Mouse (Mus musculus): Measurements from ENCODE around the gene Gm49321. TPM values are rescaled to one million over a fixed set of nuclear protein-coding genes. Genes with fewer than 3 reads are reported as not detected.

The Gm49321 gene
- polyA plus RNA-seq, 1 experiment from 2014 or later: 1.8 TPM

DNA sequence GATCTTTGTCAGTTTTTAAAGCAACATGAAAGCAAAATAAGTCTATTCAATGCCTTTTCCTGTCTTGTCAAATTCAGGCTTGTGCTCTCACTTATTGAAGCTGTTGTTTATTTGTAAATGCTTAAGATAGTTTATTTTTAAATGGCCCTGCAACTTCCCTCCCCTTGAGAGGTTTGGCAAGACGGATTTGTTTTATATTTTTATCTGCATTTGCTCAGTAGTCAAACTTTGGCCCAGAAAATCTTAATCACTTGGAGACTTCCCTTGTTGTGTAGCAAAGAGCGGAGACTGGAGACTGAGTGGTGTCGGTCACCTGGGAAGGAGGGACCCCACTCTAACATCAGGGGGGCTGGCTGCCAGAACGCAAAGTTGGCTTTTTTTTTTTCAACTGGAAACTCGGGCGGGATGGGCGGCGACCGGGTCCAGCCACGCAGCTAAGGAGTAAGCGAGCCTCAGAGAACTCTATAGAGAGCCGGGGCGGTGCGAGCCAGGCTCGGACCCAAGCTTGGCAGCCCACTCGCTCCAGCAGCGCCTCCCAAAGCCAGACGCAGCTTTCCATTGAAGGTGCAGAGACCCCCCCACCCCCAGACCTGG, 30.3 kb upstream of the Gm49321 start:
- H3K9ac ChIP-seq (replicated peaks): peak overlapping the region; percentile 96

DNA sequence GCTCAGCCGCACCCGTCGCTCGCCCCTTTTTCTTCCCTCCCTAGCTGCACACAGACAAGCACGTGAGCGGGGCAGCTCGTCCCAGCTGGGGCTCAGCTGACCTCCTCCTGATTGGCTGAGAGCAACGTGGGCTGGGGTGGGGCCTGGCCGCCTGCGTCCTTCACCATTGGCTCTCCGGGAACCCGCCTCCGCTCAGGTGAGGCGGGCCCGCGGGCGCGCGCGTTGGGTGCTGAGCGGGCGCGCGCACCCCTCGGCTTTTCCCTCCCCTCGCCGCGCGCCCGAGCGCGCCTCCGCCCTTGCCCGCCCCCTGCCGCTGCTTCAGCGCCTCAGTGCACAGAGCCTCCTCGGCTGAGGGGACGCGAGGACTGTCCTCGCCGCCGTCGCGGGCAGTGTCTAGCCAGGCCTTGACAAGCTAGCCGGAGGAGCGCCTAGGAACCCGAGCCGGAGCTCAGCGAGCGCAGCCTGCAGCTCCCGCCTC, 29.7 kb upstream of the Gm49321 start:
- no peaks in the 10 kb centered on the region for H3K9me3 ChIP-seq (ENCODE audit: low read length)
- peak overlapping the region; percentile 97 for H3K27ac ChIP-seq (ENCODE audit: low read depth)

More for the DNA sequence above, 30.3 kb upstream of the Gm49321 start:
- Histone ChIP-seq H3K4me1 (ENCODE audit: insufficient read depth) (peaks cover 5% of the 10 kb centered on the region; the same call in 1 of the 2 replicates), H3K27ac (ENCODE audit: low read depth) (peak overlapping the region; percentile 72), H3K4me2 (ENCODE audit: low read depth, low read length) (peak overlapping the region; percentile 87), H3K4me3 (ENCODE audit: low read depth, low read length) (peak overlapping the region; percentile 93), H3K9me3 (ENCODE audit: low read length) (no peaks in the 10 kb centered on the region), H3K36me3 (replicated peaks; ENCODE audit: insufficient read depth, low read length) (no peaks in the 10 kb centered on the region), H3K27me3 (ENCODE audit: insufficient read depth, low read length) (no peaks in the 10 kb centered on the region)
- no peak for TF ChIP-seq EP300 (IDR thresholded peaks at IDR 0.05; ENCODE audit: low read depth)
- no peak for TF ChIP-seq CTCF (IDR thresholded peaks at IDR 0.05; ENCODE audit: low read depth)
- 2% methylated on average over 18 of the region's 18 CpGs for WGBS (ENCODE audit: insufficient replicate concordance)
- DNase-seq (no peak), ATAC-seq (peak; percentile 74)

GRCm38 (mm10) chr12:73908274-73909012, 29.0 kb upstream of the Gm49321 start:
- H3K4me2 ChIP-seq (ENCODE audit: low read depth, low read length): peak overlapping the region; percentile 87
- H3K9me3 ChIP-seq (ENCODE audit: low read length): no peaks in the 10 kb centered on the region
- under 1% methylated on average over 33 of the region's 76 CpGs for WGBS (ENCODE audit: insufficient replicate concordance)
- DNase-seq: peak; percentile 68
- peak; percentile 17 for ATAC-seq
- peak overlapping the region; percentile 97 for H3K27ac ChIP-seq (ENCODE audit: low read depth)
- peaks cover 5% of the 10 kb centered on the region; the same call in 1 of the 2 replicates for H3K4me1 ChIP-seq (ENCODE audit: insufficient read depth)
- peak overlapping the region; percentile 96 for H3K9ac ChIP-seq (replicated peaks)
- TF ChIP-seq EP300 (IDR thresholded peaks at IDR 0.05; ENCODE audit: low read depth) (no peak), CTCF (IDR thresholded peaks at IDR 0.05; ENCODE audit: low read depth) (no peak)
- peak overlapping the region; percentile 93 for H3K4me3 ChIP-seq (ENCODE audit: low read depth, low read length)
- no peaks in the 10 kb centered on the region for H3K36me3 ChIP-seq (replicated peaks; ENCODE audit: insufficient read depth, low read length)
- H3K27me3 ChIP-seq (ENCODE audit: insufficient read depth, low read length): no peaks in the 10 kb centered on the region

More for the DNA sequence above, 29.7 kb upstream of the Gm49321 start:
- peak overlapping the region; percentile 93 for H3K4me3 ChIP-seq (ENCODE audit: low read depth, low read length)
- WGBS (ENCODE audit: insufficient replicate concordance): under 1% methylated on average over 41 of the region's 51 CpGs
- H3K27me3 ChIP-seq (ENCODE audit: insufficient read depth, low read length): no peaks in the 10 kb centered on the region
- no peak for TF ChIP-seq EP300 (IDR thresholded peaks at IDR 0.05; ENCODE audit: low read depth)
- TF ChIP-seq CTCF (IDR thresholded peaks at IDR 0.05; ENCODE audit: low read depth): peak; percentile 67
- peak overlapping the region; percentile 96 for H3K9ac ChIP-seq (replicated peaks)
- peak overlapping the region; percentile 87 for H3K4me2 ChIP-seq (ENCODE audit: low read depth, low read length)
- ATAC-seq (peak; percentile 99), DNase-seq (peak; percentile 95)
- peaks cover 5% of the 10 kb centered on the region; the same call in 1 of the 2 replicates for H3K4me1 ChIP-seq (ENCODE audit: insufficient read depth)
- no peaks in the 10 kb centered on the region for H3K36me3 ChIP-seq (replicated peaks; ENCODE audit: insufficient read depth, low read length)

- DNase-seq: no peak
- Histone ChIP-seq H3K4me2 (ENCODE audit: low read depth, low read length) (peak overlapping the region; percentile 87), H3K9me3 (ENCODE audit: low read length) (no peaks in the 10 kb centered on the region), H3K9ac (replicated peaks) (peak overlapping the region; percentile 96; the same call in 1 of the 2 replicates), H3K27me3 (ENCODE audit: insufficient read depth, low read length) (no peaks in the 10 kb centered on the region), H3K4me1 (ENCODE audit: insufficient read depth) (peaks cover 5% of the 10 kb centered on the region; the same call in 1 of the 2 replicates), H3K4me3 (ENCODE audit: low read depth, low read length) (peak overlapping the region; percentile 93), H3K36me3 (replicated peaks; ENCODE audit: insufficient read depth, low read length) (no peaks in the 10 kb centered on the region), H3K27ac (ENCODE audit: low read depth) (peak overlapping the region; percentile 97; the same call in 1 of the 2 replicates)
- 2% methylated on average over 6 of the region's 6 CpGs for WGBS (ENCODE audit: insufficient replicate concordance)
- no peak for ATAC-seq
- TF ChIP-seq CTCF (IDR thresholded peaks at IDR 0.05; ENCODE audit: low read depth) (no peak), EP300 (IDR thresholded peaks at IDR 0.05; ENCODE audit: low read depth) (no peak)
Observed at GRCm38 (mm10) chr12:73909013-73909575, 28.4 kb upstream of the Gm49321 start.

DNA sequence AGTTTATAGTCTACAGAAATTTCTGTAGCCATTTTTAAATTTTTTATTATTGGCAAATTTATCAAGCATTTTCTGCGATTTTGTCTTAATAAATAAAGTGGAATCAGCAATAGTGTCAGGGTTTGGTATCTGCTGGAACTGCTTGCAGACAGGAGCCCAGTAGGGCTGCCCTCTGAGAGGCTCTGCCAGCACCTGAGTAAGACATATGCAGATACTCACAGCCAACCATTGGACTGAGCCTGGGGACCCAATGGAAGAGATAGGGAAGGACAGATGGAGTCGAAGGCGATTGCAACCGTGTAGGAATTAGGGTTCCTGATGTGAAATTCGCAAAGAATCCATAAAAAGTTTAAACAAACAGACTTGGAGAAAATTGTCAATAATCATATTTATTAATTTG, 19.0 kb upstream of the Gm49321 start:
- 87% methylated on average over 5 of the region's 5 CpGs for WGBS (ENCODE audit: insufficient replicate concordance)
- H3K27ac ChIP-seq (ENCODE audit: low read depth): no peak overlapping the region
- DNase-seq (no peak), ATAC-seq (no peak)
- no peaks in the 10 kb centered on the region for H3K36me3 ChIP-seq (replicated peaks; ENCODE audit: insufficient read depth, low read length)
- no peak overlapping the region for H3K9ac ChIP-seq (replicated peaks)
- H3K9me3 ChIP-seq (ENCODE audit: low read length): no peaks in the 10 kb centered on the region
- H3K27me3 ChIP-seq (ENCODE audit: insufficient read depth, low read length): no peaks in the 10 kb centered on the region
- no peak overlapping the region for H3K4me3 ChIP-seq (ENCODE audit: low read depth, low read length)
- H3K4me2 ChIP-seq (ENCODE audit: low read depth, low read length): no peak overlapping the region
- no peak for TF ChIP-seq EP300 (IDR thresholded peaks at IDR 0.05; ENCODE audit: low read depth)
- no peak for TF ChIP-seq CTCF (IDR thresholded peaks at IDR 0.05; ENCODE audit: low read depth)
- H3K4me1 ChIP-seq (ENCODE audit: insufficient read depth): no peaks in the 10 kb centered on the region

GRCm38 (mm10) chr12:73930266-73930665, 7.2 kb upstream of the Gm49321 start:
- Histone ChIP-seq H3K9me3 (ENCODE audit: low read length) (no peaks in the 10 kb centered on the region), H3K27ac (ENCODE audit: low read depth) (no peak overlapping the region), H3K4me3 (ENCODE audit: low read depth, low read length) (no peak overlapping the region), H3K27me3 (ENCODE audit: insufficient read depth, low read length) (no peaks in the 10 kb centered on the region), H3K36me3 (replicated peaks; ENCODE audit: insufficient read depth, low read length) (peaks cover 53% of the 10 kb centered on the region), H3K4me1 (ENCODE audit: insufficient read depth) (no peaks in the 10 kb centered on the region), H3K9ac (replicated peaks) (no peak overlapping the region), H3K4me2 (ENCODE audit: low read depth, low read length) (no peak overlapping the region)
- DNase-seq: no peak
- 79% methylated on average over 3 of the region's 3 CpGs for whole genome bisulfite sequencing (ENCODE audit: insufficient replicate concordance)
- no peak for ATAC-seq
- TF ChIP-seq EP300 (IDR thresholded peaks at IDR 0.05; ENCODE audit: low read depth): no peak
- no peak for TF ChIP-seq CTCF (IDR thresholded peaks at IDR 0.05; ENCODE audit: low read depth)
